Mouse (Mus musculus) kidney, embryonic 14.5 days (tissue): ENCODE data around the gene Emsy. TPM values are rescaled to one million over a fixed set of nuclear protein-coding genes. Genes with fewer than 3 reads are reported as not detected.

Experiments
- ATAC-seq: fragments of 200-750 bp; cut with Nextera tagmentation; 2 replicates; pipeline ENCODE4 v1.8.0; 2017; ENCODE audit warnings: moderate number of reproducible peaks, mild to moderate bottlenecking, moderate TSS enrichment, moderate library complexity; ENCODE audit not compliant: low FRiP score, low TSS enrichment
- H3K27ac ChIP-seq: fragments of 300-500 bp; sonication (generic); 2 replicates; pipeline ENCODE4 v1.5.1; 2014; ENCODE audit warnings: low read depth, mild to moderate bottlenecking, low read length, moderate library complexity, mixed read lengths
- H3K27me3 ChIP-seq: fragments of 300-500 bp; sonication (generic); 2 replicates; pipeline ENCODE4 v1.6.1; 2014; ENCODE audit warnings: mild to moderate bottlenecking, low read length; ENCODE audit not compliant: control insufficient read depth, insufficient read depth
- H3K36me3 ChIP-seq: fragments of 300-500 bp; sonication (generic); 2 replicates; pipeline ENCODE4 v1.6.1; 2014; ENCODE audit warnings: low read length, mixed read lengths; ENCODE audit not compliant: control insufficient read depth, insufficient read depth
- H3K4me1 ChIP-seq: fragments of 300-500 bp; sonication (generic); 2 replicates; pipeline ENCODE4 v1.6.1; 2014; ENCODE audit warnings: low read length, mixed read lengths; ENCODE audit not compliant: control insufficient read depth, insufficient read depth
- H3K4me2 ChIP-seq: fragments of 300-500 bp; sonication (generic); replicated peaks from 2 replicates; pipeline ENCODE4 v1.6.1; 2014; ENCODE audit warnings: low read depth, mild to moderate bottlenecking, low read length
- H3K4me3 ChIP-seq: fragments of 300-500 bp; sonication (generic); 2 replicates; pipeline ENCODE4 v1.5.1; 2014; ENCODE audit warnings: mild to moderate bottlenecking, low read length
- H3K9ac ChIP-seq: fragments of 300-500 bp; sonication (generic); 2 replicates; pipeline ENCODE4 v1.6.1; 2014; ENCODE audit warnings: low read depth, mild to moderate bottlenecking, low read length, moderate library complexity
- H3K9me3 ChIP-seq: fragments of 300-500 bp; sonication (generic); 2 replicates; pipeline ENCODE4 v1.6.1; 2016; ENCODE audit warnings: low read length; ENCODE audit not compliant: control insufficient read depth
- WGBS: fragments of 180-500 bp; shearing (Covaris S2); extraction: QIAGEN DNeasy Blood & Tissue Kit; methylation state at CpG from one replicate; pipeline ENCODE4 v1.1.7; 2014; 5-methylcytosine and 5-hydroxymethylcytosine counted together
- polyA plus RNA-seq: library from polyadenylated mRNA; unstranded; fragments of >200 nt; fragmentation: Nextera tagmentation; extraction: Ambion mirVana; gene quantifications from 2 replicates; pipeline ENCODE4 v1.2.1, GENCODE M21; 2014

Gene Emsy
- polyA plus RNA-seq, 1 experiment from 2014 or later: 47.8 TPM

DNA sequence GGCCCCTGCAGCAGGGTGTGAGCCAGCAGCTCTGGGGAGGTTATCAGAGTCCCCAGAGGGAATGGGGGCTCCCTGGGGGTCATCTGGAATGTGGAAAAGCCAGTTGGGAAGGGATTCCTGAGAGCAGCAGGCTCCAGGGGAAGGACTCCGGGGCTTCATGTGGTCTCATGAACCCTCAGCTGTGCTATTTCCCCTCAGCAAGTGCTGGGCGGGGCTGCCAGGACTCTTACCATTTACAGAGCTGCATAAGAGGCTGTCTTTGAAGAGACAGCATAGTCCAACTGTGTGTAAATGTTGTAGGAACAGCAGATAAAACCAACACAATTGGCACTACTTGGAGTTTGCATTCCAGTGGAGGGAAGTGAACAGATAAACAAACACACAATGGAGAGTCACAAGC is 106.0 kb downstream of the Emsy start:
- no peak overlapping the region for H3K27ac ChIP-seq

DNA sequence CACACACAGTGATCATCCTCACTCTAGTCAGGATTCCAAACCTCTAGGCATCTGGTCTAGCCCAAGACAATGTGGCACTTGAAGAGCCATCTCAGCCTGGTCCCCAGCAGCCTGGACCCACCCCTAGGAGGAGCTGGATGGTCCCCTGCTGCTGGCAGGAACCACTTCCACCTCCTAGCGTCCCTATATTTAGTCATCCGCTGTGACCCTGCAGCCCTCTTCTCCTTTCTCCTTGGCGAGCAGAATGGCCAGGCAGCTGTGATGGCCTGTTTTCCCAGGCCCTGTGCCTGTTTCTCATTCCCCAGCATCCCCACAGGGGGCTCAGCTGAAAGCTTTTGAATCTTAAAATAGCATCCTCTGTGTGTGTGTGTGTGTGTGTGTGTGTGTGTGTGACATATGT is 107.7 kb downstream of the Emsy start:
- Histone ChIP-seq H3K4me2 (no peak overlapping the region), H3K4me1 (peaks cover 3% of the 10 kb centered on the region; the same call in 1 of the 2 replicates), H3K36me3 (no peaks in the 10 kb centered on the region), H3K9me3 (no peaks in the 10 kb centered on the region), H3K27me3 (no peaks in the 10 kb centered on the region), H3K9ac (no peak overlapping the region), H3K4me3 (no peak overlapping the region), H3K27ac (no peak overlapping the region)
- WGBS: 48% methylated on average over 3 of the region's 3 CpGs
- no peak for ATAC-seq

More for the DNA sequence above, 106.0 kb downstream of the Emsy start:
- ATAC-seq: 0 out of 2 replicates have a peak, but pooled peaks have one; percentile 19
- H3K9me3 ChIP-seq: no peaks in the 10 kb centered on the region
- H3K9ac ChIP-seq: no peak overlapping the region
- WGBS: 38% methylated on average over 2 of the region's 2 CpGs
- H3K4me2 ChIP-seq: no peak overlapping the region
- H3K4me1 ChIP-seq: peaks cover 3% of the 10 kb centered on the region; the same call in 1 of the 2 replicates
- H3K4me3 ChIP-seq: no peak overlapping the region
- no peaks in the 10 kb centered on the region for H3K36me3 ChIP-seq
- no peaks in the 10 kb centered on the region for H3K27me3 ChIP-seq

DNA sequence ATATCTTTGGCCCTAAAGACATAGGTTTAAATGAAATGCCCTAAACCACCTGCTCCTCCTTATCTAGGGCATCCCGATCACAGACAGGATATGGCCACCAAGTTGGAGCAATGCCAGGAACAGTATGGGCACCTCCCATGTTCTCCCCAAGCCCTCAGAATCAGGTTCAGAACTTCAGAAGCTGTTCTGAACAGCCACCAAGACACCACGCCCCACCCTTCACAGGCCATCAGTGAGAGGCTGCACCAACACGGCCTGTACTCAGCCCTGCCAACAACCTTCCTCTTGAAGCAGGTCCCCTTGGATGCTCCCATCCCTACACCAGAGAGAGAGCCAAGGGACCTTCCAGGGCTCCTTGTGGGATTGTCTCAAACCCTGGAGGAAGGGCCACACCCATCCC is 112.0 kb downstream of the Emsy start:
- ATAC-seq: no peak
- no peaks in the 10 kb centered on the region for H3K27me3 ChIP-seq
- no peaks in the 10 kb centered on the region for H3K9me3 ChIP-seq
- H3K4me1 ChIP-seq: no peaks in the 10 kb centered on the region
- no peak overlapping the region for H3K4me3 ChIP-seq
- no peak overlapping the region for H3K27ac ChIP-seq
- WGBS: 48% methylated on average over 3 of the region's 3 CpGs
- H3K9ac ChIP-seq: no peak overlapping the region
- no peak overlapping the region for H3K4me2 ChIP-seq
- no peaks in the 10 kb centered on the region for H3K36me3 ChIP-seq

DNA sequence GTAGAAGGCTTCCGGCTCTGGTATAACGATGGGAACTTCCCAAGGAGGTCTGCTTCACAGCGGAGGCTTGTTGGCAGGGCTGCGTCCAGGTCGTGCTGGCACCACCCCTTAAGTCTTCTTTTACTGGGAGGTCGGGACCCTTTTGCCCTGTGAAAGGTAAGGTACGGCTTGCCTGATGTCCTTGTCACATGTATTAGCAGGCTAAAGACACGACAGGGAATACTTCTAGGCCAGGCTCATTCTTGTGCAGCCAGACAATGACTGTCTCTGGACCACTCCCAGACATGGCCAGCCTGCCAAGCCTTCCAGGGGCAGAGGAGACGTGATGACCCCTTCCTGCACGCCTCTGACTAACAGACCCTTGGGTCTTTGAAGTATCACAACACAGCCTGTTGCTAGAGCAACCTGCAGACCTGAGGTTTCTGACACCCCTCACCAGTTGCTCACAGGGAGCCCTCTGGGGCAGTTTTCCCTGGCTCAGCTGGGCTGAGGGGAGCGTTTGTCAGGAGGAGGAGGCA is 112.7 kb downstream of the Emsy start:
- WGBS: 40% methylated on average over 11 of the region's 11 CpGs
- H3K9ac ChIP-seq: no peak overlapping the region
- H3K4me2 ChIP-seq: no peak overlapping the region
- ATAC-seq: no peak
- no peaks in the 10 kb centered on the region for H3K9me3 ChIP-seq
- H3K27me3 ChIP-seq: no peaks in the 10 kb centered on the region
- no peaks in the 10 kb centered on the region for H3K36me3 ChIP-seq
- no peak overlapping the region for H3K4me3 ChIP-seq
- H3K27ac ChIP-seq: no peak overlapping the region
- no peaks in the 10 kb centered on the region for H3K4me1 ChIP-seq

DNA sequence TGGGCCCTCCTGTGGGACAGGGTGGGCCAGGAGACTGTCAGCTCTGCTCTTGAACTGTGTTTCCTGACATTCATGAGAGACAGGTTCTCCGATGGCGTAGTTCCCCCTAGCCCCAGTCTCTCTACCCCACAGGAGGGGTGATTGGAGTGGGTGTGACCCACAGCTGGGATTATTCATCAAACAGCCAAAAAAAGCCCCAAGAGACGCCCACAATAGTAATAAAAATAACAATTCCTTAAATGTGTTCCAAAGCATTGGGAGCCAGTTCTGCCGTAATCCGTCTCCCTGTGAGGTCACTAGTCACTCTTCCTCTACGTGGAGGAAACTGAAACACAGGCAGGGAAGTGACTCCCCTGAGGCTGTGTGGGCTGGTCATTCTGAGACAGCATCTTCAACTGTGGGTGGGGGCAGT is 113.8 kb downstream of the Emsy start:
- Histone ChIP-seq H3K4me1 (peaks cover 6% of the 10 kb centered on the region), H3K27me3 (no peaks in the 10 kb centered on the region), H3K9ac (no peak overlapping the region), H3K9me3 (no peaks in the 10 kb centered on the region), H3K27ac (no peak overlapping the region), H3K4me3 (no peak overlapping the region), H3K36me3 (no peaks in the 10 kb centered on the region), H3K4me2 (no peak overlapping the region)
- WGBS: 45% methylated on average over 6 of the region's 6 CpGs
- 0 out of 2 replicates have a peak, but pooled peaks have one; percentile 24 for ATAC-seq

DNA sequence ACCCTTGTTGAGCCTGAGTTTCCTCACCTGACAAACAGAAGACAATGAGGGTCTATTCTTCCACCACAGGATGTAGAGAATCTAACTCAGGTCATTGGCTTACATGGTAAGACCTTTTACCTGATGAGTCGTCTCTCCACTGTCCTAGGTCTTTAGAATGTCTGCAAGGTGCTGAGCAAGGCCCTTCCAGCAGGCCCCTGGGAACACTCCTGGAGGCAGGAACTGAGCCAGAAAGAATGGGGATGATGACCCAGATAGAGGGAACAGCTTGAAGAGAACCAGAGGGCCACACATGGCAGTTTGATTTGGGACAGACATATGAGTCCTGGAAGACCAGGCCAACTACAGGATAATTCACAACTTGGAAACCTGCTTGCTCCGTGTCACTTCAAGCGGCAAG is 114.3 kb downstream of the Emsy start:
- Histone ChIP-seq H3K27me3 (no peaks in the 10 kb centered on the region), H3K4me3 (no peak overlapping the region), H3K4me2 (no peak overlapping the region), H3K36me3 (no peaks in the 10 kb centered on the region), H3K9ac (no peak overlapping the region), H3K9me3 (no peaks in the 10 kb centered on the region), H3K4me1 (peaks cover 6% of the 10 kb centered on the region), H3K27ac (no peak overlapping the region)
- 79% methylated on average over 3 of the region's 3 CpGs for WGBS
- no peak for ATAC-seq

DNA sequence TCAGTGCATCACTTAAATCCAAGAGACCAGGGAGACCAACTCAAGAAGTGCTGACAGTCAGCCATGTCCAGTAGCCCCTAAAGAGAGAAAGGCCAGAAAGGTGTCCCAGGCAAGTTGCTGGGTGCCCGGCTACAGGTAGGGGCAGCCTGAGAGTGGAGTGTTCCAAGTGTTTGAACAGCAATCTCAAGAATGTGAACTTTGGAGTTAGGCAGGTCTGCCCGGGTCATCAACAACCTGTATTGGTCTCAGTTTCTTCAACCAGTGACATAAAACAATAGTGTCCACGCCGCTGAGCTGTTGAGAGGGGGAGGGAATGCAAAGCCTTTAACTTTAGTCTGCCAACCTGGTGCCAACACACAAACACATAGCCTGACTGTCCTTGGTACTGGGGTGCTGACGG is 115.0 kb downstream of the Emsy start:
- Histone ChIP-seq H3K4me3 (no peak overlapping the region), H3K36me3 (no peaks in the 10 kb centered on the region), H3K27ac (no peak overlapping the region), H3K4me1 (peaks cover 6% of the 10 kb centered on the region), H3K27me3 (no peaks in the 10 kb centered on the region), H3K4me2 (no peak overlapping the region), H3K9me3 (no peaks in the 10 kb centered on the region), H3K9ac (no peak overlapping the region)
- 81% methylated on average over 5 of the region's 5 CpGs for WGBS
- no peak for ATAC-seq

DNA sequence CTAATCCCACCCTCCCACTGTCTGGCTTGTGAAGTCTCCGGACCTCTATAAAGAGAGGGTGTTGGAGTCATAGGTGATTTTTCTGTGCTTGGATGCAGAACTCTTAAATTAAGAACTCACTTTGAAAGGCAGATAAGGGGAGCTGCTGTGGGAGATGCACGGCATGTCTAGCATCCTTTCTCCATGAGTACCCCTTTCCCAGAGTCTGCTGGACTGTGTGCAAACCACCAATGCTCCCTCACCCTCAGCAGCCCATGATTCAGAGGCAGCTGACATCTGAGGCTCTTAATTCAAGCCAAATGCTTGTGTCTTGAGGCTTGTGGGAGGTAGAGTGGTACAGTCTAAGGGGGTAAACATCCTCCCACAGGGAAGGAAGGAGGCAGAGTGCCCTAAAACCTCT is 115.7 kb downstream of the Emsy start:
- WGBS: 46% methylated on average over 2 of the region's 2 CpGs
- Histone ChIP-seq H3K9me3 (no peaks in the 10 kb centered on the region), H3K27me3 (no peaks in the 10 kb centered on the region), H3K4me2 (no peak overlapping the region), H3K9ac (no peak overlapping the region), H3K4me1 (peaks cover 6% of the 10 kb centered on the region), H3K27ac (no peak overlapping the region), H3K4me3 (no peak overlapping the region), H3K36me3 (no peaks in the 10 kb centered on the region)
- no peak for ATAC-seq

DNA sequence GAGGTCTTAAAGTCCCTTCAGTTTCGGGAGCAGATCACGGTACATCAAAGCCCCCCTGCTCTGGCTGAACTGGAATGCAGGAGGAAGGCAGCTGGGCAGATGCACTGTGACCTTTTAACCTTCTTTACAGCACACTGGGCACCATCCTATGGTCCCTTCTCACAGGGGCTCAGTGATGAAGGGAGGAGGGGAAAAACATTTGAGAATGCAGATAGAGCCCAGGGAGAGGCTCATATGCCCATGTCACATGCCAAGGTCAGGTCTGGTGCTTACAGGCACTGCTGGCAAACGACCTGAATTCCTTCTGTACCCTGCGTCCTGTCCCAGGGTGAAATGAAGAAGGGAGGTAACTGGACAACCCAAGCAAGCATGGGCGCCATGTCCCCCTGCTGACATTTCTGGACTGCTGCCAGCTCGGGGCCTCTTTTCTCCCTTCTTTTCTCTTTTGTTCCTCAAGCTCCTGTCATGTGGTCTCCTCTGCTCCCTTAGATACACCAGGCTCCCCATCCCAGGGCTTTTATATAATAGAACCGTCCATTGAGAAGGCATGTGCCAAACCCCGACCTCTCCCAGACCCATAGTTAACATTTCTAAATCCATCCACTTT is 118.5 kb downstream of the Emsy start:
- no peak overlapping the region for H3K9ac ChIP-seq
- H3K9me3 ChIP-seq: no peaks in the 10 kb centered on the region
- H3K27me3 ChIP-seq: no peaks in the 10 kb centered on the region
- H3K4me1 ChIP-seq: peaks cover 6% of the 10 kb centered on the region
- ATAC-seq: 0 out of 2 replicates have a peak, but pooled peaks have one; percentile 44
- no peak overlapping the region for H3K4me3 ChIP-seq
- peak overlapping the region; percentile 2; the same call in 1 of the 2 replicates for H3K27ac ChIP-seq
- no peaks in the 10 kb centered on the region for H3K36me3 ChIP-seq
- 47% methylated on average over 8 of the region's 8 CpGs for WGBS
- no peak overlapping the region for H3K4me2 ChIP-seq
